26 mouse cellular contexts compared by ENCODE assay signal in the genomic region with DNA sequence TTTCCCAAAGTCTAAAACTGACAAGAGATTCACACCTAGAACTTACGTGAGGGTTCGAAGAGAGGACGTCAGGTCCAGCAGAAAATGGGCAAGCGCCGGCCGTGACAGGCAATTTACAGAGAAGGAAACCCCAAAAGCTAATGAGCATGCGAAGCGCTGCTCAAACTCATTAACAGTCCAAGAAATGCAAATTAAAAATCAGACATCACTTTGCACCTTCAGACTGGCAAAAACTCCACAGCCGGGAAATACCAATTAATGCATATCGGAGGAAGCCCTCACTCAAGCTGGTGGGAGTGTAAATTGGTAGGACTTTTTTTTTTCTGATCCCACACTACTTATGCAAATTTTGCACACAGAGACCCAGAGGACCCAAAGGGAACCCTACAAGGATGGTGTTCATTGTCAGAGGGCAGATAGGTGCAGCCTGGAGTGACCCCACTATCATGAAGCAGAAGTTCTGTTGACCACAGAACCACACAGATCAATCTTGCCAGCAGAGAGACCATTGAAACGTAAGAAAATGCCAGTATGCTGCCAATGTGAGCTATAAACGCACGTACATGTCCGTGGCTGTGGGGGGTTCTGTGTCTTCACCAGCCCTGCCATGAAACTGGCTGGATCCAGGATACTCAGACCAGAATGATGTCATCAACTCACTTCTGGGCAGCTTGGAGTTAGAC.
DNase-seq lines count a peak whose midpoint lies in the region; ATAC-seq lines count a peak whose summit lies in the region.
"Had no signal": no experiment of that assay in that cellular context is flagged by ENCODE, and none has a peak within 500 bp of the region (broad histone marks: within the 10 kb centered on the region; RNA-seq: fewer than 3 reads in every experiment).

No protein-coding gene starts in this region.

- WGBS in midbrain, embryonic 14.5 days, result 69% methylated on average over 14 of the region's 14 CpGs
- 60% methylated on average over 14 of the region's 14 CpGs for WGBS in midbrain, embryonic 15.5 days
- WGBS in forebrain, embryonic 11.5 days, result 57% methylated on average over 14 of the region's 14 CpGs
- 19% methylated on average over 14 of the region's 14 CpGs for WGBS in forebrain, embryonic 16.5 days

- DNase-seq in midbrain, embryonic 14.5 days, result peak; percentile 38
- no peak for DNase-seq in forebrain, embryonic 11.5 days (ENCODE audit: low spot score)
- DNase-seq in ovary, postnatal 36 days (ENCODE audit: low spot score), result no peak
- DNase-seq in spleen, postnatal 4 days (ENCODE audit: low spot score in 2 of 2), result no peak
- DNase-seq in kidney, postnatal 36 days, result no peak
- DNase-seq: adrenal gland, adult 2 months; adrenal gland, postnatal 36 days; cerebellum, adult 8-10 months; cerebellum, postnatal 25 days; embryo, embryonic 11 days; gastrocnemius, postnatal 14 days; heart, adult 18-20 months; heart, postnatal 4 days; kidney, adult 9 months; kidney, postnatal 10 days had no signal

- no peak overlapping the region for H3K4me2 ChIP-seq in midbrain, embryonic 14.5 days (ENCODE audit: low read length)
- H3K4me2 ChIP-seq in midbrain, embryonic 15.5 days, result no peak overlapping the region
- no peak overlapping the region for H3K4me2 ChIP-seq in forebrain, embryonic 11.5 days (ENCODE audit: low read depth, low read length, severe bottlenecking)
- peak overlapping the region; percentile 25 for H3K4me2 ChIP-seq in forebrain, embryonic 16.5 days (ENCODE audit: low read length)
- H3K4me2 ChIP-seq: embryonic facial prominence, embryonic 12.5 days; heart, embryonic 11.5 days; hindbrain, embryonic 14.5 days; limb, embryonic 12.5 days; lung, embryonic 15.5 days; midbrain, embryonic 12.5 days; neural tube, embryonic 12.5 days had no signal

- H3K9me3 ChIP-seq in midbrain, embryonic 14.5 days (ENCODE audit: control insufficient read depth, low read length), result no peaks in the 10 kb centered on the region
- no peaks in the 10 kb centered on the region for H3K9me3 ChIP-seq in midbrain, embryonic 15.5 days
- H3K9me3 ChIP-seq in forebrain, embryonic 11.5 days (ENCODE audit: control insufficient read depth, low read length), result no peaks in the 10 kb centered on the region
- H3K9me3 ChIP-seq in forebrain, embryonic 16.5 days (ENCODE audit: control insufficient read depth, low read length), result no peaks in the 10 kb centered on the region
- H3K9me3 ChIP-seq: embryonic facial prominence, embryonic 12.5 days; limb, embryonic 12.5 days; lung, embryonic 15.5 days; midbrain, embryonic 12.5 days; neural tube, embryonic 12.5 days had no signal

- no peak for ATAC-seq in midbrain, embryonic 14.5 days (ENCODE audit: low FRiP score, low TSS enrichment)
- no peak for ATAC-seq in midbrain, embryonic 15.5 days (replicated peaks)
- ATAC-seq in forebrain, embryonic 11.5 days (replicated peaks; ENCODE audit: low FRiP score), result no peak
- peak; percentile 11 for ATAC-seq in forebrain, embryonic 16.5 days
- ATAC-seq: intestine, postnatal 0 days had no signal

- H3K36me3 ChIP-seq in midbrain, embryonic 14.5 days (ENCODE audit: control insufficient read depth, insufficient read depth, low read length), result no peaks in the 10 kb centered on the region
- H3K36me3 ChIP-seq in midbrain, embryonic 15.5 days (replicated peaks), result no peaks in the 10 kb centered on the region
- no peaks in the 10 kb centered on the region for H3K36me3 ChIP-seq in forebrain, embryonic 11.5 days (ENCODE audit: control insufficient read depth, insufficient read depth, low read length)
- H3K36me3 ChIP-seq in forebrain, embryonic 16.5 days (ENCODE audit: control insufficient read depth, insufficient read depth), result no peaks in the 10 kb centered on the region
- H3K36me3 ChIP-seq: embryonic facial prominence, embryonic 12.5 days; limb, embryonic 12.5 days; lung, embryonic 15.5 days; midbrain, embryonic 12.5 days; neural tube, embryonic 12.5 days had no signal

- H3K4me3 ChIP-seq in midbrain, embryonic 14.5 days (replicated peaks; ENCODE audit: low read depth, low read length), result no peak overlapping the region
- no peak overlapping the region for H3K4me3 ChIP-seq in midbrain, embryonic 15.5 days
- H3K4me3 ChIP-seq in forebrain, embryonic 11.5 days (ENCODE audit: low read depth, low read length), result no peak overlapping the region
- H3K4me3 ChIP-seq in forebrain, embryonic 16.5 days (replicated peaks; ENCODE audit: low read length), result peak overlapping the region; percentile 4; the same call in 1 of the 2 replicates
- H3K4me3 ChIP-seq: embryonic facial prominence, embryonic 12.5 days; limb, embryonic 12.5 days; lung, embryonic 15.5 days; midbrain, embryonic 12.5 days; myocyte; neural tube, embryonic 12.5 days had no signal

- H3K27ac ChIP-seq in midbrain, embryonic 14.5 days (replicated peaks; ENCODE audit: low read depth, low read length), result 0 out of 2 replicates have a peak overlapping the region, but pooled peaks have one; percentile 2
- H3K27ac ChIP-seq in midbrain, embryonic 15.5 days, result no peak overlapping the region
- H3K27ac ChIP-seq in forebrain, embryonic 11.5 days (ENCODE audit: low read depth, low read length), result peak overlapping the region; percentile 60; the same call in 1 of the 2 replicates
- H3K27ac ChIP-seq in forebrain, embryonic 16.5 days (ENCODE audit: low read length), result peak overlapping the region; percentile 80
- H3K27ac ChIP-seq: embryonic facial prominence, embryonic 12.5 days; hindbrain, embryonic 14.5 days; limb, embryonic 12.5 days; lung, embryonic 15.5 days; midbrain, embryonic 12.5 days; neural tube, embryonic 12.5 days had no signal

- no peaks in the 10 kb centered on the region for H3K27me3 ChIP-seq in midbrain, embryonic 14.5 days (ENCODE audit: control insufficient read depth, insufficient read depth, low read length)
- H3K27me3 ChIP-seq in midbrain, embryonic 15.5 days (replicated peaks), result no peaks in the 10 kb centered on the region
- no peaks in the 10 kb centered on the region for H3K27me3 ChIP-seq in forebrain, embryonic 11.5 days (ENCODE audit: control insufficient read depth, insufficient read depth, low read length)
- no peaks in the 10 kb centered on the region for H3K27me3 ChIP-seq in forebrain, embryonic 16.5 days (replicated peaks; ENCODE audit: control insufficient read depth, insufficient read depth, low read length)
- H3K27me3 ChIP-seq: neural tube, embryonic 12.5 days had no signal

- peaks cover 18% of the 10 kb centered on the region; the same call in 1 of the 2 replicates for H3K4me1 ChIP-seq in midbrain, embryonic 14.5 days (ENCODE audit: control insufficient read depth, insufficient read depth, low read length)
- H3K4me1 ChIP-seq in midbrain, embryonic 15.5 days, result peaks cover 20% of the 10 kb centered on the region
- H3K4me1 ChIP-seq in forebrain, embryonic 11.5 days (replicated peaks; ENCODE audit: control insufficient read depth, insufficient read depth, low read length), result peaks cover 19% of the 10 kb centered on the region
- H3K4me1 ChIP-seq in forebrain, embryonic 16.5 days (replicated peaks; ENCODE audit: control insufficient read depth, insufficient read depth, low read length), result peaks cover 41% of the 10 kb centered on the region

- no peak overlapping the region for H3K9ac ChIP-seq in midbrain, embryonic 14.5 days (replicated peaks; ENCODE audit: low read length)
- no peak overlapping the region for H3K9ac ChIP-seq in midbrain, embryonic 15.5 days
- no peak overlapping the region for H3K9ac ChIP-seq in forebrain, embryonic 11.5 days (ENCODE audit: low read length)
- no peak overlapping the region for H3K9ac ChIP-seq in forebrain, embryonic 16.5 days (replicated peaks; ENCODE audit: low read depth, low read length)
- H3K9ac ChIP-seq: embryonic facial prominence, embryonic 12.5 days; hindbrain, embryonic 14.5 days; limb, embryonic 12.5 days; lung, embryonic 15.5 days; midbrain, embryonic 12.5 days; neural tube, embryonic 12.5 days had no signal
